Mouse (Mus musculus) spleen, postnatal 0 days (tissue): ENCODE results near the gene Rpl23. TPM values are rescaled to one million over a fixed set of nuclear protein-coding genes. Genes with fewer than 3 reads are reported as not detected.

ENCODE experiments used
- polyA plus RNA-seq: library from polyadenylated mRNA; unstranded; fragments of >200 nt; fragmentation: Nextera tagmentation; extraction: Ambion mirVana; gene quantifications from 2 replicates; pipeline ENCODE4 v1.2.1, GENCODE M21; 2015

Rpl23 gene
- polyA plus RNA-seq: 699 and 705 TPM in 2 replicates

GRCm38 (mm10) chr11:97781832-97782563, at the start of gene Rpl23:
Gene Rpl23, minus strand, starts transcription at chr11:97782437.

DNA sequence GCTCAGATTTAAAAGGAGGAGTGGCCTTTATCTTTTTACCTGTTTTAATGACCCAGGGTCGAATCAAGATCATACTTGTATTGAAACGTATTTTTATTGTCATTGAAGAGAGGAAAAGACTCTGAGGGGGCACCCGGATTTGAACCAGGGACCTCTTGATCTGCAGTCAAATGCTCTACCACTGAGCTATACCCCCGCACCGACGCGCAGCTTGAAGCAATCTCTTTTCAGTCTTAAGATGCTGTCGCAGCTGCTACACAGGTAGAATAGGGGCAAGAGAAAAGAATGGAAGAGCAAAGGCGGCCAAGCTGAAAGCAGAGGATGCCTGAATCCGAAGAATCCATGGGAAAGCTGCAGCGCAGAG, 16.5 kb upstream of the Rpl23 start, which contains the start of gene Lasp1:
Gene Lasp1, plus strand, starts transcription at position 219 of the 364 bp plus-strand sequence.

GRCm38 (mm10) chr11:97775808-97776496, 6.3 kb downstream of the Rpl23 start, which contains the start of gene 1700001P01Rik:
Gene 1700001P01Rik, minus strand, starts transcription at chr11:97775918.

GRCm38 (mm10) chr11:97766154-97766881, 15.9 kb downstream of the Rpl23 start, which contains the start of gene Cwc25:
Gene Cwc25, minus strand, starts transcription at chr11:97766556.

DNA sequence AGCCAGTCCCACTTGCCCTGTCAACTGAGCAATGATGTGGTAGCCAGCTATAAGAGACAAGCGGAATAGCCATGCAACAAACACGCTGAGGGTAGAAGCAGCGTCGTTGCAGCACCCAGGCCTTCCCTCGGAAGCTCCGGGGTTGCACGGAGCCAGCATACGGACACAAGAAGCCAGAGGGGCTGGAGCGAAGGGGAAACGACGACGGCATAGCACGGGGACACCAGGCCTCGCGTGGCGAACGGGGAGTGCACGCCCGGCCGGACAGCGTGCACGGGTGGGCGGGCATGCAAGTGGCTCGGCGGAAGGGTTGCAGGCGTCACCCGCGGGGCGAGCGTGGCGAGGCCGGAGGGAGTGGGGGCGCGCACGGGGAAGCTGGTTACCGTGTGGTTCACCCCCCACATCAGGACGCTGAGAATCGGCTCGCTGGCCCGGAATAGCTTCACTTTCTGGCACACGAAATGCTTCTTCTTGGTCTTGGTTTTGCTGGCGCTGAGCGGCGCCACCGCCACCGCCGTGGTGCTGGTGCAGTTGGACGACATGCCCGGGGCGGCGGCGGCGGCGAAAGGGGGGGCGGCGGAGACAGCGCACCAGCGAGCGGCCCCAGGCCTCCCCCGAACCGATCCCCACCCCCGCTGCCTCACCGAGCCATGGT, 38.0 kb downstream of the Rpl23 start, which contains the start of gene Pip4k2b:
Gene Pip4k2b, minus strand, starts transcription at position 642 of the 655 bp plus-strand sequence.

Other genes with a start within 250 kb of the Rpl23 start
- 0.05 and 0.06 TPM in 2 replicates for gene Srcin1, start 206.3 kb downstream of the Rpl23 start, polyA plus RNA-seq
- gene Epop, start 152.7 kb downstream of the Rpl23 start, polyA plus RNA-seq: 0.35 and 0.96 TPM in 2 replicates
- 0.85 and 1.2 TPM in 2 replicates for gene Mllt6, start 119.0 kb downstream of the Rpl23 start, polyA plus RNA-seq
- 7.7 and 10.7 TPM in 2 replicates for gene Cisd3, start 96.6 kb downstream of the Rpl23 start, polyA plus RNA-seq
- gene Pcgf2, start 81.9 kb downstream of the Rpl23 start, polyA plus RNA-seq: 3.3 and 4.8 TPM in 2 replicates
- 399 and 419 TPM in 2 replicates for gene Psmb3, start 79.0 kb downstream of the Rpl23 start, polyA plus RNA-seq
- gene Pip4k2b, start 37.7 kb downstream of the Rpl23 start, polyA plus RNA-seq: 1.4 and 1.9 TPM in 2 replicates
- gene Cwc25, start 15.9 kb downstream of the Rpl23 start, polyA plus RNA-seq: 10.5 and 11.9 TPM in 2 replicates
- 0.35 TPM in 1 of 2 replicates, not detected in the other for gene 1700001P01Rik, start 6.5 kb downstream of the Rpl23 start, polyA plus RNA-seq
- gene Lasp1, start 16.6 kb upstream of the Rpl23 start, polyA plus RNA-seq: 34.4 and 47.2 TPM in 2 replicates
- 0.64 and 0.91 TPM in 2 replicates for gene B230217C12Rik, start 58.3 kb upstream of the Rpl23 start, polyA plus RNA-seq
- gene Fbxo47, start 101.7 kb upstream of the Rpl23 start, polyA plus RNA-seq: 0.22 and 0.28 TPM in 2 replicates
- 4.1 and 4.9 TPM in 2 replicates for gene Plxdc1, start 204.0 kb upstream of the Rpl23 start, polyA plus RNA-seq
- 15.5 and 16.6 TPM in 2 replicates for gene Arl5c, start 213.7 kb upstream of the Rpl23 start, polyA plus RNA-seq
- gene Cacnb1, start 240.6 kb upstream of the Rpl23 start, polyA plus RNA-seq: 0.91 and 1.9 TPM in 2 replicates
- 919 and 932 TPM in 2 replicates for gene Rpl19, start 244.3 kb upstream of the Rpl23 start, polyA plus RNA-seq